Mouse (Mus musculus) heart, adult 2 months (tissue): ENCODE data around the gene Angptl4.

ENCODE experiments used
- CTCF ChIP-seq: fragments of 200-600 bp; IDR thresholded peaks from 2 replicates; pipeline ENCODE4 v1.8.1; 2022; ENCODE audit warnings: antibody characterized with exemption, mild to moderate bottlenecking, moderate library complexity
- POLR2A ChIP-seq: fragments of 200-500 bp; IDR thresholded peaks from 2 replicates; pipeline ENCODE4 v1.6.1; 2011; ENCODE audit warnings: mild to moderate bottlenecking, low read depth, low read length, control low read depth; ENCODE audit not compliant: insufficient read depth

GRCm38 (mm10) chr17:33780431-33780830, 1.2 kb downstream of the Angptl4 start:
- no peak for TF ChIP-seq POLR2A
- TF ChIP-seq CTCF = no peak
